Mouse (Mus musculus) stomach, postnatal 0 days (tissue): ENCODE results near the gene Pdhx.

Experiments used
- CTCF ChIP-seq: IDR thresholded peaks from 2 replicates; pipeline ENCODE4 v1.5.1; 2016; ENCODE audit warnings: antibody characterized with exemption, low read depth, mild to moderate bottlenecking, moderate library complexity
- EP300 ChIP-seq: optimal IDR thresholded peaks from 2 replicates; pipeline ENCODE3; 2016; ENCODE audit warnings: antibody characterized with exemption

GRCm38 (mm10) chr2:103045286-103045685 lies 28.0 kb downstream of the Pdhx start:
- TF ChIP-seq EP300 (no peak), CTCF (no peak)
